Mouse (Mus musculus): ENCODE measurements around the gene Trp53.
"Not testable (repeated sequence)": the region's sequence is repeated elsewhere in the genome, so short reads cannot be mapped to it uniquely, and the experiment has no call there.

Trp53 gene

DNA sequence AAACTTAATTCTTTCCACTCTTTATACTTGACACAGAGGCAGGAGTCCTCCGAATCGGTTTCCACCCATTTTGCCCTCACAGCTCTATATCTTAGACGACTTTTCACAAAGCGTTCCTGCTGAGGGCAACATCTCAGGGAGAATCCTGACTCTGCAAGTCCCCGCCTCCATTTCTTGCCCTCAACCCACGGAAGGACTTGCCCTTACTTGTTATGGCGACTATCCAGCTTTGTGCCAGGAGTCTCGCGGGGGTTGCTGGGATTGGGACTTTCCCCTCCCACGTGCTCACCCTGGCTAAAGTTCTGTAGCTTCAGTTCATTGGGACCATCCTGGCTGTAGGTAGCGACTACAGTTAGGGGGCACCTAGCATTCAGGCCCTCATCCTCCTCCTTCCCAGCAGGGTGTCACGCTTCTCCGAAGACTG lies at the start of gene Trp53, which contains the start of gene Wrap53:
Gene Trp53, plus strand, starts transcription at position 269 of the 424 bp plus-strand sequence.
Gene Wrap53, minus strand, starts transcription at position 165 of the 424 bp plus-strand sequence.
- peak; percentile 89 to 90 for DNase-seq (ENCODE audit: low spot score in 2 of 2)

- DNase-seq (ENCODE audit: low spot score in 2 of 2): not testable (repeated sequence)
Observed at GRCm38 (mm10) chr11:69530755-69531154, 49.4 kb upstream of the Trp53 start.

- DNase-seq (ENCODE audit: low spot score in 2 of 2): no peak
Observed at GRCm38 (mm10) chr11:69532480-69533150, 47.5 kb upstream of the Trp53 start.

- DNase-seq (ENCODE audit: low spot score in 2 of 2): no peak
Observed at GRCm38 (mm10) chr11:69534990-69535389, 45.2 kb upstream of the Trp53 start.

DNA sequence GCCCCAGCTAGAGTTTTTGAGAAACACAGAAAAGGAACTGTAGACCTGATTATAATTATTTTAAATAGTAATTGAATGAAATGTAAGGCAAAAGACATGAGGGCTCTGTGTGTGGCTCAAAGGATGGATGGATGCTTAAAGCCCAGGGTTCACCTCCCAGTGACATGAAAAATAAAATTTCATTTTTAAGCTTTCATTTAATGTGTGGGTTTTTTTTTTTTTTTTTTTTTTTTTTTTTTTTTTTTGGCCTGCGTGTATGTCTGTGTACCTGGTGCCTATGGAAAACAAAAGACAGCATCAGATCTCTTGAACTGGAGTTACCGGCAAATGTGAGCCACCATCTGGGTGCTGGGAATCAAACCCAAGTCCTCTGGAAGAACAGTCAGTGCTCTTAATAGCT lies 39.5 kb upstream of the Trp53 start:
- DNase-seq (ENCODE audit: low spot score in 2 of 2): no peak

DNA sequence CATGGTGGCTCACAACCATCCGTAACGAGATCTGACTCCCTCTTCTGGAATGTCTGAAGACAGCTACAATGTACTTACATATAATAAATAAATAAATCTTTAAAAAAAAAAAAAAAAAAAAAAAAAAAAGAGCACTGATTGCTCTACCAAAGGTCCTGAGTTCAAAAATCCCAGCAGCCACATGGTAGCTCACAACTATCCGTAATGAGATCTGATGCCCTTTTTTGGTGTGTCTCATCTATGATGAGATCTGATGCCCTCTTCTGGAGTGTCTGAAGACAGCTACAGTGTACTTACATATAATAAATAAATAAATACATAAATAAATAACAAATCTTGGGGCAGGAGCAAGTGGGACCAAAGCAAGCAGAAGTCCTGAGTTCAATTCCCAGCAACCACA lies 38.4 kb upstream of the Trp53 start:
- DNase-seq (ENCODE audit: low spot score in 2 of 2): not testable (repeated sequence)

DNA sequence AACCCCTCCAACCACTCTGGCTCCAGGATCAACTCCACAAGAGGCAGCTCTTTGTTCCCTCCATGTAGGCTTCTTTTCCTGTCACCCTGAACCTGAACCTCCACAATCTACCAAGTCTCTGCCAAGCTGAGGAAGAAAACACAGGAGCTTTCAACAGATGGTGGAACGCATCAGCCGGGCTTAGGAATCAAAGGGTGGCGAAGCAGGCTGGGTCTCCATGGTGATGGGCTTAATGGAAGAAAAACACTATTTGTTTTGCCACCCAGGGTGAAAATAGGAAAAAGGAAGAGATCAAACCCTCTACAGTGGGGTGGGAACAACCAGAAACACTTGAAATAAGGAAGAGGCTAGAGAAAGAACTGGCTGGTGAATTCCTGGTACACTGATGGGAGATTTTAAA lies 36.6 kb upstream of the Trp53 start:
- DNase-seq (ENCODE audit: low spot score in 2 of 2): no peak

DNA sequence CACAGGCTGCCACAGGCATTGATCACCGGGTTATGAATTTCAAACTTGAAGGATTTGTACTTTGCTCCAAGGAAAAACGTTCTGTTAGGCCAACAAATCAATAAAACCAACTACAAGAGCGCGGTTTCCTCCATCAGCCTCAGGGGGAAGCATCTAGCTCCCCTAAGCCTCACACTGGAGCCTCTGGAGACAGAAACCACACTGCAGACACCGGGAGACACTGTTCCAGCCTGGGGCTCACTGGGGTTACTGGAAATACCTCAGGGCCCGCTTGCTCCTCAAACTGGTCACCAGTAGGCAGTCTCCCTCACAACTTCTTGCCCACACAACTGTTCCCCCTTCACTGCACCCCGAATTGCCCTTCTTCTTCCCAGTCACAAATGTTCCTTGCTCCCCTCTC lies 34.2 kb upstream of the Trp53 start:
- DNase-seq (ENCODE audit: low spot score in 2 of 2): no peak

DNA sequence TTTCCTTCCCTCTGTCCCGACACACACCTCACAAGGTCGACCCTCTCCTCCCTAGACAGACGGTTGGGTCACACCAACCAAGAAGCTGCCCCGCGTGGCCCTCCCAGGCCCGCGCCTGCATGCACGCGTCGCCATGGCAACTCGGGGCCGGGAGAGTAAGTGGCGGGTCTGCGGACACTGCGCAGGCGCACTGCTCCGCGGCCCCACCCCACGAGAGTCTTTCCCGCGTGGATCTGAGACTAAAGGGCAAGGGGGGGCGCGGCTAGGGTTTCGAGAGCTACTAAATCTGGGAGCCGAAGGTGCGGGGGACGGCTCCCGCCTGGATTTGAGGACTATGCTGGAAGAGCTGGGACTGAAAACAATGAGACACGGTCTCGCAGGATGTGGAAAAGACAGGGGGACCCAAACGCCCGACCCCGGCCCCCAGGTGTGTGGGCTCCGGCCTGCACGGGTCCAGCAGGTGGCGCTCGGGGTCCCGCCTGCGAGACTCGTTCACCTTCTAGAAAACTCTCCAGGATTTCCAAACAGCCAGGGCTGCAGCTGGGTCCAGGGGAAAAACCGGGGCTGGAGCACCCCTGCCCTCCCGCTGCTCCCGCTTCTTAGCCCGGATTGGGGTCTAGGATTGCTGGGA lies 33.6 kb upstream of the Trp53 start:
- peak; percentile 57 to 69 for DNase-seq (ENCODE audit: low spot score in 2 of 2)

- DNase-seq (ENCODE audit: low spot score in 2 of 2): peak in 1 of 2 experiments; percentile 56
Observed at GRCm38 (mm10) chr11:69547071-69547470, 33.1 kb upstream of the Trp53 start.

- DNase-seq (ENCODE audit: low spot score in 2 of 2): no peak
Observed at GRCm38 (mm10) chr11:69549060-69549656, 31.0 kb upstream of the Trp53 start, which contains the start of gene Dnah2. Gene Dnah2, minus strand, starts transcription at chr11:69549110.

- DNase-seq (ENCODE audit: low spot score in 2 of 2): no peak
Observed at GRCm38 (mm10) chr11:69551310-69551709, 28.8 kb upstream of the Trp53 start.

DNA sequence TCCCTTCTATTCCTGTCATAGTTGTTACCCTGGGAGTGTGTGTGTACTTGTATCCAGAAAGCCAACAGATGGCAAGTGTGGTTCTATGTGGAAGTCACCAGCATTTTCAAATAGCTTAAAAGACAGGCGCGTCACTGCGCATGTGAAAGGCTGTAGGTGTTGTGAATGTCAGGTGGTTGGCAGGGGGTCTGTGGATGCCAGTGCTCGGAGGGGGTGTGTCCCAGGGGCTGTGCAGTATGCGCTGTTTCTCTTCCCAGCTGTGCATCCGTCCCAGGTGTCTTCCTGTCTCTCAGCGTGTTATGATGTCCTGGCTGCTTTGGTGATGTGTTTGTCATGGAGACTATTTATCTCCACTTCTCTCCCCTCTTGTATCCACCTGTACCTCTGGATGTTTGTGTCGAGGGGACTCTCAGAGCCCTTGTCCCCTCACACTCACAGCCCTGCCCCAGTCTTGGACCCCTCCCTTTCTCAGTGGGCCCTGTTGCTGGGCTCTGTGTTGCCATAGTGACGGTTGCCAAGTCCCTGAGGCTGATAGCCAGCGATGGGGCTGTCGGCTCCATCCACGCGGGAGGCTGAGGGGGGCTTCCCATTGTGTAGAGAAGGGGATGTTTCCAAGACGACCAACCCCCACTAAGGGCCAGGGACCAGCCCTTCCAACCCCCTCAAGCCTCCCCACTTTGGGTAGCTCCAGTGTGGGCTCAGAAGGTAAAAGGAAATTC lies 27.4 kb upstream of the Trp53 start:
- no peak for DNase-seq (ENCODE audit: low spot score in 2 of 2)

DNA sequence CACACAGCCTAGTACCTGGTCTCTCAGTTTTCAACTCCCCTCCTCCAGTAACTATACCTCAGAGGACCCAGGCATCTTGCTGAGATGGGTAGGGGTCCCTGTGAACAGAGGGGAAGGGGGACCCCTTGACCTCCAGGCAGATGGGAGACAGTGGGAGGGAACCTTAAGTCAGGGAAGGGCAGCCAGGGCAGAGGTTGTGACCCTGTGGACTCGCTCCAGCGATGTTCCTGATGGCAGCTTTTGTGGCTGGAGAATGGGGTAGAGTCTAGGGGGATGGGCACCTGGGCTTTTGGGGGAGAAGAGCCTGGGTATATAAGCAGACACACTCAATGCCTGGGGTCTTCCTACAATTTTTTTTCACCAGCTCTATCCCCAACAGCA lies 26.8 kb upstream of the Trp53 start:
- DNase-seq (ENCODE audit: low spot score in 2 of 2): no peak

- no peak for DNase-seq (ENCODE audit: low spot score in 2 of 2)
Observed at GRCm38 (mm10) chr11:69554539-69555140, 25.5 kb upstream of the Trp53 start.

- DNase-seq (ENCODE audit: low spot score in 2 of 2): no peak
Observed at GRCm38 (mm10) chr11:69557381-69557958, 22.7 kb upstream of the Trp53 start.

- no peak for DNase-seq (ENCODE audit: low spot score in 2 of 2)
Observed at GRCm38 (mm10) chr11:69558756-69559155, 21.4 kb upstream of the Trp53 start.

- DNase-seq (ENCODE audit: low spot score in 2 of 2): no peak
Observed at GRCm38 (mm10) chr11:69559183-69559582, 21.0 kb upstream of the Trp53 start.

GRCm38 (mm10) chr11:69559851-69560765 lies 20.1 kb upstream of the Trp53 start, which contains the start of gene Efnb3:
Gene Efnb3, minus strand, starts transcription at chr11:69560205.
- no peak for DNase-seq (ENCODE audit: low spot score in 2 of 2)

All from urinary bladder, adult 18-20 months (tissue).